Mouse (Mus musculus) forebrain, embryonic 10.5 days (tissue): ENCODE data around the gene Hdac10. TPM values are rescaled to one million over a fixed set of nuclear protein-coding genes. Genes with fewer than 3 reads are reported as not detected.

ENCODE experiments used
- DNase-seq: peaks from one replicate; pipeline ENCODE4 v3.0.0-alpha.2; 2017; ENCODE audit warnings: low spot score; ENCODE audit errors: extremely low spot score
- H3K27ac ChIP-seq: fragments of 300-500 bp; sonication (generic); 2 replicates; pipeline ENCODE4 v1.5.1; 2016; ENCODE audit warnings: mild to moderate bottlenecking
- H3K27me3 ChIP-seq: fragments of 300-500 bp; sonication (generic); 2 replicates; pipeline ENCODE4 v1.6.1; 2016; ENCODE audit warnings: mild to moderate bottlenecking; ENCODE audit not compliant: poor library complexity, severe bottlenecking
- H3K36me3 ChIP-seq: fragments of 300-500 bp; sonication (generic); replicated peaks from 2 replicates; pipeline ENCODE4 v1.6.1; 2016; ENCODE audit warnings: mild to moderate bottlenecking, moderate library complexity
- H3K4me1 ChIP-seq: fragments of 300-500 bp; sonication (generic); 2 replicates; pipeline ENCODE4 v1.6.1; 2016
- H3K4me3 ChIP-seq: fragments of 300-500 bp; sonication (generic); 2 replicates; pipeline ENCODE4 v1.5.1; 2016; ENCODE audit warnings: mild to moderate bottlenecking, moderate library complexity
- H3K9me3 ChIP-seq: fragments of 300-500 bp; sonication (generic); 2 replicates; pipeline ENCODE4 v1.6.1; 2016; ENCODE audit warnings: mild to moderate bottlenecking, moderate library complexity
- WGBS: fragments of 180-500 bp; shearing (Covaris S2); methylation state at CpG from one replicate; pipeline ENCODE4 v1.1.7; 2016; 5-methylcytosine and 5-hydroxymethylcytosine counted together
- polyA plus RNA-seq: library from polyadenylated mRNA; unstranded; fragments of >200 nt; fragmentation: Nextera tagmentation; extraction: Ambion mirVana; gene quantifications from 2 replicates; pipeline ENCODE4 v1.2.1, GENCODE M21; 2016

Hdac10 gene
- polyA plus RNA-seq, 1 experiment from 2014 or later, result 16.5 TPM

DNA sequence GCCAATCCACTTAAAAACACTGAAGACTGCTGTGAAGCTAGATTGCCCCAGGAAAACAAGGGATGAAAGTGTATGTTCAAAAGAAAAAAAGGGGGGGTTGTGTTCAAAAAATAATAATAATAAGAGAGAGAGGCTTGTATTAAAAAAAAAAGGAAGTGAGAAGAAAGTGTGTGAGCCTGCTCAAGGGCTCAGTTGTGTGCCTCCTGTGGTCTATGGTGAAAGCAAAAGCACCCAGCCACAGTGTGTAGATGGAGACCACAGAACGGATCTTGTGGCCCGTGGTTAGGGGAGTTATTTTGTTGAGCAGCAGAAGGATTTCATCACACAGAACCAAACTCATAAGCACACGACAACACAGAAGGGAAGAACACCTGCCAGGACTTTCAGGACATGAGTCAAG, 2.8 kb upstream of the Hdac10 start:
- DNase-seq, result no peak
- 98% methylated on average over 3 of the region's 3 CpGs for WGBS
- Histone ChIP-seq H3K36me3 (peaks cover 59% of the 10 kb centered on the region), H3K4me1 (peaks cover 24% of the 10 kb centered on the region), H3K9me3 (no peaks in the 10 kb centered on the region), H3K27ac (no peak overlapping the region), H3K4me3 (no peak overlapping the region), H3K27me3 (no peaks in the 10 kb centered on the region)

DNA sequence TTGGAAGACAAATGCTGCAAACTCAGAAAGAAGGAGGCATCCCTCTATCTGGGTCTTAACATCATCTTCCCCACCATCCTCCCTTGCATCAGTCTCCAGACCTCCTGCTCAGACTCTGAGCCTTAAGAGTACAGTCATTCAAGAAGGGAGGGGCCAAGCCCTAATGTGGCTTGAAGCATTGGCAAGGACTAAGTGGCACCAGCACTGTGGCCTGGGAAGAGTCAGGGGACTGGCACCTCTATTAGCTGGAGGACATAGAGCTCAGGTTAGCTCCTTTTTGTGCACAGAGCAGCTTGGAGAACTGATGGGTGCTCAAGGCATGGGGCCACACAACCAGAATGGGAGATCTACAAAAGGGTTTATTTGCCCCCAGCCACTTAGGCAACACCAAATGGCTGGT, 1.7 kb upstream of the Hdac10 start:
- Histone ChIP-seq H3K4me3 (no peak overlapping the region), H3K4me1 (peaks cover 24% of the 10 kb centered on the region), H3K9me3 (no peaks in the 10 kb centered on the region), H3K27ac (no peak overlapping the region), H3K27me3 (no peaks in the 10 kb centered on the region), H3K36me3 (peaks cover 57% of the 10 kb centered on the region)
- DNase-seq, result no peak

DNA sequence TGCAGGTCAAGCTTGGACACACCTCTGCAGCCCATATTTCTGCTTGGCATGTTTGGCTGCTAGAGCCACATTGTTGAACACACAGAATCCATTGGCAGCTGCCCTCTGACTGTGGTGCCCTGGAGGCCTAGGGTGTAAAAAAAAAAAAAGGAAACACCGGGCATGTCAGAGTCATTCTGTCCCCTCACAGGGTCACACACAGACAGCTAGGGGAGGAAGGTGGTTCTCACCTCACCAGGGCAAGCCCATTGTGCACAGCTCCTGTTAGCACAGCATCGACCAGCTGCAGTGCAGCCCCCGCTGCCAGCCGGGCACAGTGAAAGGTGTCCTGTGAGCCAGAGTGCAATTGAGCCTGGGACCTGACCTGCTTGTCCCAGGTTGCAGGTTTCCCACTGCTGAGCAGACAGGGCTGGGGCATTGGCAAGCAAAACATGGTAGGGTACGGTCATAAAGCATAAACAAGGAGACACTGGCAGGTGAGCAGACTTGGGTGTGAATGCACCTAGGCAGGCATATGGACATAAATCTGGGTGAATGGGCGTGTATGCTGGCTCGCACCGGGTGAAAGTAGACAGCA, 1.0 kb downstream of the Hdac10 start:
- Histone ChIP-seq H3K27ac (peak overlapping the region; percentile 89), H3K4me3 (peak overlapping the region; percentile 73), H3K9me3 (no peaks in the 10 kb centered on the region), H3K4me1 (peaks cover 35% of the 10 kb centered on the region), H3K36me3 (peaks cover 45% of the 10 kb centered on the region), H3K27me3 (no peaks in the 10 kb centered on the region)
- no peak for DNase-seq
- 92% methylated on average over 8 of the region's 8 CpGs for WGBS

DNA sequence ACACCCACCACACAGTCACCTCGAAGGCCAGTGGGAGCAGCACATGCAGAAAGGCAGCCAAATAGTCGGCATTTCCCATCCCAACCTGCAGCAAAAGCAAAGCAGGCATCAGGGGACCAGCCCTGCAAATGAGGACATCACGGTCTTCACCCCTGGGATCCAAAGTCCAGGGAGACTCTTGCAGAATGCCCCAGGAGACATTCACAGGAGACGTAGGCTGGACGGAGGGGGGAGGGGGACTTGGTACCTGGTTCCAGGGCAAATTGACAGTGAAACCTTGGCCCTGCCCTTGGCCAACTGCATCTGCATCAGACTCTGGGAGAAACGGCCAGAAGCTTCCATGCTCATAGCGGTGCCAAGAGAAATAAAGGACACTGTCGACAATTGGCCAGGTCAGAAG, 1.9 kb downstream of the Hdac10 start:
- Histone ChIP-seq H3K27ac (no peak overlapping the region), H3K4me1 (peaks cover 44% of the 10 kb centered on the region), H3K27me3 (no peaks in the 10 kb centered on the region), H3K9me3 (no peaks in the 10 kb centered on the region), H3K4me3 (no peak overlapping the region), H3K36me3 (peaks cover 37% of the 10 kb centered on the region)
- WGBS, result 94% methylated on average over 8 of the region's 8 CpGs
- DNase-seq, result no peak

DNA sequence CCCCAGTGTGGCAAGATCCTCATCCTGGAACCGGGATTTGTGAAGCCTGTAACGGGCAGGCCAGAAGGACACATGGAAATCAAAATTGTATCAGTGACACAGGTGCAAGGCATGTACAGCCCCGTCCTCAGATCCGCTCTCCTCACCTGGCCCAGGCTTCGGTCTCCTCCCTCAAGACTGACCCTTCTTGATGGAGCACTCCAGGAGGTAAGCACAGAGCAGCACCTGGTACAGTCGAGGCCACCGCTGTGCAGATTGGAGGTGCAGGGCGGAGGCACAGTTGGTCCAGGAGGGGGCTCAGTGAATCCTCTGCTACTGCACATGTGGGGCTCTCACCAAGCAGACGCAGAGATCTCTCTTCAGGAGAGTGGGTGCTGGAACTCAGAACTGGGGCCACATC, 3.1 kb downstream of the Hdac10 start:
- Histone ChIP-seq H3K36me3 (peaks cover 30% of the 10 kb centered on the region), H3K27ac (no peak overlapping the region), H3K4me3 (peak overlapping the region; percentile 8; the same call in 1 of the 2 replicates), H3K27me3 (no peaks in the 10 kb centered on the region), H3K4me1 (peaks cover 56% of the 10 kb centered on the region), H3K9me3 (no peaks in the 10 kb centered on the region)
- 94% methylated on average over 9 of the region's 9 CpGs for WGBS
- DNase-seq, result no peak

- Histone ChIP-seq H3K27ac (no peak overlapping the region), H3K27me3 (no peaks in the 10 kb centered on the region), H3K36me3 (peaks cover 35% of the 10 kb centered on the region), H3K4me1 (peaks cover 66% of the 10 kb centered on the region), H3K4me3 (peak overlapping the region; percentile 96; the same call in 1 of the 2 replicates), H3K9me3 (no peaks in the 10 kb centered on the region)
- 91% methylated on average over 3 of the region's 3 CpGs for WGBS
- DNase-seq, result no peak
These were observed 4.2 kb downstream of the Hdac10 start for GRCm38 (mm10) chr15:89124312-89124711.

- peak; percentile 26 for DNase-seq
- H3K4me1 ChIP-seq, result peaks cover 60% of the 10 kb centered on the region
These were observed 4.9 kb downstream of the Hdac10 start for GRCm38 (mm10) chr15:89123595-89123994.

GRCm38 (mm10) chr15:89122649-89123366, 5.7 kb downstream of the Hdac10 start, which contains the start of gene Tubgcp6:
Tubgcp6 (minus strand) TSS chr15:89123112.
- Histone ChIP-seq H3K36me3 (peaks cover 50% of the 10 kb centered on the region), H3K4me3 (peak within 1 kb of the TSS; percentile 96), H3K4me1 (peaks cover 52% of the 10 kb centered on the region), H3K9me3 (no peaks in the 10 kb centered on the region), H3K27me3 (no peaks in the 10 kb centered on the region), H3K27ac (peak within 1 kb of the TSS; percentile 88)
- WGBS, result under 1% methylated on average over 47 of the region's 47 CpGs
- DNase-seq, result peak; percentile 95

More at GRCm38 (mm10) chr15:89123595-89123994, 4.9 kb downstream of the Hdac10 start:
- Histone ChIP-seq H3K9me3 (no peaks in the 10 kb centered on the region), H3K4me3 (peak overlapping the region; percentile 96), H3K27me3 (no peaks in the 10 kb centered on the region), H3K27ac (peak overlapping the region; percentile 88), H3K36me3 (peaks cover 42% of the 10 kb centered on the region)
- 51% methylated on average over 11 of the region's 11 CpGs for WGBS

DNA sequence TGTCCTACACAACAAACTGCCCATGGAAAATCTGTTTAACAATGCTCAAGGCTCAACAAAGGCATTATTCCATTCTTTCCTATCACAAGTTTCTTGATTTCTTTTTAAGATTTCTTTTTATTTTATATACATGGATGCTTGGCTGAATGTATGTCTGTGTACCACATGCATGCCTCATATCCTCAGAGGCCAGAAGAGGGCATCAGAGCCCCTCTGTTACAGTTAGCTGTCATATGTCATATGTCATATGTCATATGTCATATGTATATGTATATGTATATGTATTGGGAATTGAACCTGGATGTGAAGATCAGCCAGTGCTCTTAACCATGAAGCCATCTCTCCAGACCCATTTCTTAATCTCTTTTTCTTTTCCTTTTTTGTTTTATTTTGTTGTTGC, 10.5 kb downstream of the Hdac10 start:
- Histone ChIP-seq H3K27me3 (no peaks in the 10 kb centered on the region), H3K9me3 (no peaks in the 10 kb centered on the region), H3K4me3 (no peak overlapping the region), H3K27ac (no peak overlapping the region), H3K4me1 (peaks cover 31% of the 10 kb centered on the region), H3K36me3 (peaks cover 79% of the 10 kb centered on the region)
- no peak for DNase-seq

GRCm38 (mm10) chr15:89110147-89110546, 18.4 kb downstream of the Hdac10 start:
- Histone ChIP-seq H3K36me3 (peaks cover 99% of the 10 kb centered on the region), H3K27ac (no peak overlapping the region), H3K9me3 (no peaks in the 10 kb centered on the region), H3K4me3 (no peak overlapping the region), H3K27me3 (no peaks in the 10 kb centered on the region), H3K4me1 (no peaks in the 10 kb centered on the region)
- DNase-seq, result no peak
- WGBS, result 83% methylated on average over 9 of the region's 9 CpGs

GRCm38 (mm10) chr15:89106976-89107375, 21.5 kb downstream of the Hdac10 start:
- 96% methylated on average over 1 of the region's 1 CpGs for WGBS
- Histone ChIP-seq H3K36me3 (peaks cover 100% of the 10 kb centered on the region), H3K4me3 (no peak overlapping the region), H3K27ac (no peak overlapping the region), H3K4me1 (peaks cover 5% of the 10 kb centered on the region), H3K9me3 (no peaks in the 10 kb centered on the region), H3K27me3 (no peaks in the 10 kb centered on the region)
- no peak for DNase-seq

DNA sequence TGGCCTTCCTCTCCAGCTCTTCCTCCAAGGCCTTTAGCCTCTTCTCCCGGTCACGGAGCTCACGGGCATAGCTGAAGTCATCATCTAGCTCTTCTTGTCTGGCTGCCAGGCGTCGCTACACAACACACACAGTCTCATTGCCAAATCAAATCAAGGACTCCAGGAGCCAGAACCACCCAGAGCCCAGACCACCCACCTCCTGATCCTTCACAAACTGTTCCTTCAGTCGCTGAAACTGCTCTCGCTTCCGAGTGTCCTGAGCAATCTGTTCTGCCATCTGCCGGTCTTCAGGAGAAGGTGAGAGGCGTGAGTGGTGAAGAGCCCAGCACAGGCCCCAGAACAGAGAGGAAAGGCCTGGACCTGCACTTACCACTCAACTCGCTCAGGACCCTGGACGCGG, 22.4 kb downstream of the Hdac10 start:
- no peak overlapping the region for H3K4me3 ChIP-seq
- peaks cover 100% of the 10 kb centered on the region for H3K36me3 ChIP-seq
- H3K27ac ChIP-seq, result no peak overlapping the region
- no peaks in the 10 kb centered on the region for H3K27me3 ChIP-seq
- no peaks in the 10 kb centered on the region for H3K9me3 ChIP-seq
- H3K4me1 ChIP-seq, result peaks cover 5% of the 10 kb centered on the region
- WGBS, result 92% methylated on average over 13 of the region's 13 CpGs
- no peak for DNase-seq

- DNase-seq, result no peak
- Histone ChIP-seq H3K27ac (no peak overlapping the region), H3K4me1 (peaks cover 5% of the 10 kb centered on the region), H3K27me3 (no peaks in the 10 kb centered on the region), H3K4me3 (no peak overlapping the region), H3K9me3 (no peaks in the 10 kb centered on the region), H3K36me3 (peaks cover 100% of the 10 kb centered on the region)
- 95% methylated on average over 8 of the region's 8 CpGs for WGBS
These were observed 24.1 kb downstream of the Hdac10 start for GRCm38 (mm10) chr15:89104425-89104824.
